Mouse (Mus musculus): ENCODE data around the gene Itgal. TPM values are rescaled to one million over a fixed set of nuclear protein-coding genes. Genes with fewer than 3 reads are reported as not detected.
A peak's percentile ranks its signal among the peaks of the same experiment; 100 is the strongest.
"Not testable (repeated sequence)": the region's sequence is repeated elsewhere in the genome, so short reads cannot be mapped to it uniquely, and the experiment has no call there.

Itgal gene
- total RNA-seq, 1 experiment from 2014 or later, result 1.0 TPM

DNA sequence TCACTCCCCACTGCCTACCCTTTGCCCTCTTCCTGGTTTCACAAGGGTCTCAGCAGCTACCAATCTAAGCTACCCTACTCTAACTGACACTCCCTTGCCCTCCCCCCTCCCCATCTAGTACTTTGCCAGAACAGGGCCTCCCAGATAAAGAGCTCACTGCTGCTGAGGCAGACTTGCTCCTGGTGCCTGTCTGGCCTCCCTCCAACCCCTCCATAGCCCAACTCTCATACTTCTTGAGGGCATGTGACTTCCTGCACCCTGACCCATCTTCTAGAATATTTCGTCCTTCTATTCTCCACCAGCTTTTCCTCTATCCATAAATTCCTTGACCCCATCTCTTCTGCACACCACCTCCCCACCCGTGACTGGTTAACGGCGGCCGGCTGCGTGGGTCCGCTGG, 46.8 kb downstream of the Itgal start:
- no peak for DNase-seq

DNA sequence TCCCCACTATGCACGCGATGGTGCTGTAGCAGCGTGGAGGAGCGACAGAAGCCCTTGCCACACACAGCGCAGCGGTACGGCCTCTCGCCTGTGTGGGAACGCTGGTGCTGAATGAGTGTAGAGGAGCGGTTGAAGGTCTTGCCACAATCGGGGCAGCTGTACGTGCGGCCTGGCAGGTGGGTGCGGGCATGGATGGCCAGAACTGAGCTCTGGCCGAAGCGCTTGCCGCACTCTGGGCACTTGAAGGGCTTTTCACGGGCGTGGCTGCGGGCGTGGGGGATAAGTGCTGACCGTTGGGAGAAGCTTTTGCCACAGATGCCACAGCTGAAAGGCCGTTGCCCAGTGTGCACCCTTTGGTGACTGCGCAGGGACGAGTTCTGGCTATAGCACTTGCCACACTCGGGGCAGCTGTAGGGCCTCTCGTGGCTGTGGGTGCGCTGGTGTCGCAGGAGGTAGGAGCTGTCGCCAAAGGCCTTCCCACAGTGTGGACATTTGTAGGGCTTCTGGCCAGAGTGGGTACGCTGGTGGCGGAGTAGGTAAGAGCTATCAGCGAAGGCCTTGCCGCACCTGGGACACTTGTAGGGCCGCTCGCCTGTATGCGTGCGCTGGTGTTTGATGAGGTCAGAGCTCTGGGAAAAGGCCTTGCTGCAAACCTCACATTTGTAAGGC, 47.4 kb downstream of the Itgal start:
- DNase-seq, result no peak

DNA sequence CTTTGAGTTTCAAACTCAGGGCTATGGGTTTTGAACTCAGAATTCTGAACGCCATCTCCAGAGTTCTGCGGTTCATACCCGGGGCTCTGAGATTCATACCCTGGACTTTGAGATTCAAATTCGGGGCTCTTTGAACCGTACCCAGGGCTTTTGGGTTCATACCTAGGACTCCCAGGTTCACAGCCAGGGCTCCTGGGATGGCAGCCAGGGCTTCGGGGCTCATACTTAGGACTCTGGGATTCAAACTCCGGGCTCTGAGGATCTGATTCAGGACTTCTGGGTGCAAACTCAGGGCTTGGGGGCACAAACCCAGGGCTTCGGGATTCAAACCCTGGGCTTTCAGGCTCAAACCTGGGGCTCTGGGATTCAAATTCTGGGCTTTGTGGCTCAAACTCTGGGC, 48.3 kb downstream of the Itgal start:
- no peak for DNase-seq

DNA sequence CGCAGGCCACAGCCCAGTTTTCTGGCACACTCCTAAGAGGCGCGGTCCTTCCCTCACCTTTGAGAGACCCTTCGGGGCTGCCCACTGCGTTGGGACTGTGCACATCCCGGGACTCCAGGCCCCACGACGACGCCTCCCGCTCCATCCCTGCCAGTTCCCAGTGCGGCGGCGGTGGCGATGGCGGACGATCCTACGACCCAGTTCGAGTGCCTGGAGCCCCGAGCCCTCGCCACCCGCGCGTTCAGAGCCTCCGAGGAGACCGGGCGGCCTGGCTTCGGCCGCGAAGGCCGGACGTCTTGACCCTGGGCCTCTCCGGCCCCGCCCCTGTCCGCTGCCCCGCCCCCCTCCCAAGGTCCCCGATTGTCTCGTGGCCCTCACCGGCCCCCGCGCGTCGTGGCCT, 49.0 kb downstream of the Itgal start:
- DNase-seq, result peak; percentile 67

DNA sequence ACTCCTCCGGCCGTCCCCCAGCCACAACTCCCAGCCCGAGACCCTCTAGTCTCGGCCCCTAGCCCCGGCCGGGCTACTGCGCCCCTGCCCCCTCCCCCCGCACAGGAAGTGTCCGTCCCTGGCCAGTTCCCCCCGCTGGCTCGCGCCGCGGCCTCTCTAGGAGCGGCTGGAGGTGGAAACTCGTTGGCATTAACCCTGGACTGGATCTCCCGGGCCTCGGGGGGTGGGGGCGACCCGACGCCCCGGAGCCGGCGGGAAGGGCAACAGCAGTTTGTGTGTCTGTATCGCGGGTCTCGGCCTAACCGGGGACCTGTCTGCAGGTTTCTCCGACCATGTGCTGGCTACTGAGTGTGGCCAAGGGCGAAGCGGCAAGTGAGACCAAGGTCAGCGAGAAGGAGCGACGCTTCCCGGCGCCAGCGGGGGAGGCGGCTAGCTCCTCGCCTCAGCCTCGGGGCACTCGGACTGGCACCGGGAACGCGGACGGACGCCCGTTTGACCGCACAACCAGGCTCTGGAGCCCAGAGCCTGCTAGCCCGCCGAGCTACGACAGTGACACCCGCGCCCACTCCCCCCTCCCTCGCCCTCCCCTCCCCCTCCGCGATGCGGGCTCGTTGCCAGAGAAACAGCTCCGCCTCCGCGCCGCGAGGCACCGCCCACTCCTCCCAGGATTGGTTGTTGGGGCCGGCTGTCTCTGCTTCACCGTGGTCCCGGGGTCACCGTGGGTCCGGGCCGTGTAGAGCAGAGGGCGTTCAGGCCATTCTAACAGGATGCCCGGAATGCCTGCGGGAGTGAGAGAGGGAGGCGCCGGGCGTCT, 49.7 kb downstream of the Itgal start, which contains the start of gene Zfp768:
Gene Zfp768, minus strand, starts transcription at position 78 of the 814 bp plus-strand sequence.
- DNase-seq, result peak; percentile 98

DNA sequence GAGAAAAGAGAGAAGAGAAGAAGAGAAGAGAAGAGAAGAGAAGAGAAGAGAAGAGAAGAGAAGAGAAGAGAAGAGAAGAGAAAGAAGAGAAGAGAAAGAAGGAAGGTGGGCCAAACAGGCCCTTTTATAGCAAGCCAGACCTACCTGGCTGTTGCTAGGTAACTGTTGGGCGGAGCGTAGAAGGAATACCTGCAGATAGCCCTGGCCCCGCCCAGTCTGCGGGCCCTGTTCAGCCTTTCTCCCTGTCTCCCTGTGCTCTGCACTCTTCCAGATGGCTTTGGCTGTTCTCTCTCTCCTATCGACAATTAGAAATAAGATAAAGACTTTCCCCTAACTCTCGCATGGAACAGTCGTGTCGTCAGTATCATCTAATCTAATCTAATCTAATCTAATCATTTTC, 50.6 kb downstream of the Itgal start:
- no peak for DNase-seq

DNA sequence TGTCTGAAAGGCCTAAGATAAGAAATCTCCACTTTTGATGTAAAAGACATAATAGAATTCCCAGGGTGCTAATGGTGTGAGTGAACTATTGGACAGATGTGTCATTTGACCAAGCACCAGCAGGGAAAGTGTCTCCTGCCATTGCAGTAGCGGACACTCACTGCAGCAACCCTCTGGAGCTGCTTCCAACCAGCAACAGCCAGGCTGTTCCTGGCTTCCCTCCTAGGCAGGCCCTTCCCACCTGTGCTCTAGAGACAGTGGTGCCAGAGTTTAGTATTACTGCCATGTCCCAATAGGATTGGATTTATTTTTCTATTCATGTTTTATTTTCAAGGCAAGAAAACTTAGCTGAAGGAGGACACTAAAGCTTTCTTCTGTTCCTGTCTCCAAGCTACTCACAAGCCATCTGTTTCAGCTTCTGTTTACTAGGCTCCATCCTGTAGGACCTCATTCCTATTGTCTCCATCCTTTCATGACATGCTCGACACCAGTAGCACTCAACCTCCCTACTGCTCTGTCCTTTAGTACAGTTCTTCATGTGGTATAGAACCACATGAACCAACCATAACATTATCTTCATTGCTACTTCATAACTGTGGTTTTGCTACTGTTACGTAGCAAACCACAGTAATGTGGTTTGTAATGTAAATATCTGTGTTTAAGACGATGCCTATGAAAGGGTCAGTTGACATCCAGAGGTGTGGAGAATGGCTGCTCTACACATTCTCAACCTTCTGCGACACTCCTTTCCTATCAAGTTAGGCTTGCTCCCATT, 55.4 kb downstream of the Itgal start:
- DNase-seq, result no peak

DNA sequence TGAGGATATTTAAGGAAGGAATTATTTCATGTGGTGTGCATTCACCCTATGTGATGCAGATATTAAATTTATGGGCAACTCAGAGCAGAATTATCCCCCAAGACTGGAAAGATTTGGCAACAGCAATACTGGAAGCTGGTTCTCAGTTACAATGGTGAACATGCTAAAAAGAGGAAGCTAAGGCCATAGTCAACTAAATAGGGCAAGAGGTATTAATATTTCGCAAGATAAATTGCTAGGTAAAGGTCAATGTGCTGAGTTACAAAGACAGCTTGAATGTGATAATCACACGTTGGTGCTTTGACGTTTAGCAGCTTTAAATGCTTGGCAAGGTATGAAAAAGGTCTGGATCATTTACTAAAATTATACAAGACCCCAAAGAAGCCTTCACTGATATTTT, 59.7 kb downstream of the Itgal start:
- DNase-seq, result no peak

DNA sequence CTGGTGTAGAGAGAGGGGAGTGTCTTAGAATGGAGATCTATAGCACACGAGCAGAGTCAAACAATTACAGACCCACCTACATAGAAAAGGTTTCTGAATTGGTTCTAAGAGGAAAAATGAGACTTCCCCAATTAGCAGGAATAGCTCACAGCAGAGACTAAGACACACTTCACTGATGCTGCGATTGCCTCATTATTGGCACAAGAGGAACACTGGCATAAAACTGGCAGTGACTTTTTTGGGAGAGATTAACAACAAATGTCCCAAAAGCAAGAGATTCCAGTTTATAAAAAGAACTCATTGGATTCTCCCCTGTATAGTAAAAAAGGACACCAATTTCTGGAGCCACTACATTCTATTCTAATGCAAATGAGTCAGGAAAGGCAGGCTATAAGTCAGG, 61.8 kb downstream of the Itgal start:
- no peak for DNase-seq

DNA sequence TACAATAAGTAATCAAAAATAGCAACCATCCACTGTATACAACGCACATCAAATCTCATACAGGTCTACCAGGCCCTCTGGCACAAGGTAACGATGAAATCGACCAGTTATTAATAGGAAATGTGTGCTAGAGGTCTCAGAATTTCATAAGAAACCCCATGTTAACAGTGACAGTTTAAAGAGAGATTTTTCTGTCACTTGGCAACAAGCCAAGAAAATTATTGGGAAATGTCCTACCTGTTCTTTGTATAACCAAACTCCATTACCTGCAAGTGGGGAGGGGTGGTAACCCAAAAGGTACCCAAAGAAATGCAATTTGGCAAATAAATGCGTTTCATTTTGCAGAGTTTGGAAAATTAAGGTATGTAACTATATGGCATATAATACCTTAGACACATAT, 62.4 kb downstream of the Itgal start:
- DNase-seq, result no peak

DNA sequence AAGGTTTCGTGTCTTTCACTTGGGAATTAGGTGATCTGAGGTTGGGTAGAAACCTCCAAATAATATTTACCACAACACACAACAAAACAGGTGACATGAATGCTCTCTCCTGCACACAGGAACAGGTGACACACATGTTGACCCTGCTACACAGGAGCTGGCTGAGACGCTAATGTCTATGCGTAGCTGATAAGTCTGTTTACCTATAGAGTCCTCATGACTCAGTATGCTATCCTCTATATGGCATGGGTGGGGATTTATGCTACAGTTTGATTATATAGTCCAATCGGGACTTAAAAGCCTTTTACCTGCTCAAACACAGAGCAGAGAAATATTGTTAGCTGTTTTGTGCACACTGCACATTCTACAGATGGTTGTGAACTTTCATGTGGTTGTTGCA, 64.2 kb downstream of the Itgal start:
- DNase-seq, result no peak

DNA sequence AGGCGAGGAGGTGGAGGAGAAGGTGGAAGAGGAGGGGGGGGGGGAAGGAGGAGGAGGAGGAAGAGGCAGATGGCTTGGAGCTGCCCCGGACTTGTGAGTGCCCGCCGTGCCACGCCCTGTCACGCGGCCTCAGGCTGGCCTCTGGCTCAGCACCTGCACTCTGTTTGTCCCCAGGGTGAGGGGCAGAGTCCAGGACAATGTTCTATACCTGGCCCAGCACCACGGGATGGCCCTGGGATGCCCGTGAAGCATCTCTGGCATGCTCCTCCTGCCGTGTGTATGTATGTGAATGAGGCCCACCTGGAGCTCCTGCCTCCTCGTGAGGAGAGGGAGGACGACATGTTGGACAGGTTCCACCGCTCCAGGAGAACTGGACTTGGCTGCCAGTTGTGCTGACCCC, 65.4 kb downstream of the Itgal start:
- no peak for DNase-seq

DNA sequence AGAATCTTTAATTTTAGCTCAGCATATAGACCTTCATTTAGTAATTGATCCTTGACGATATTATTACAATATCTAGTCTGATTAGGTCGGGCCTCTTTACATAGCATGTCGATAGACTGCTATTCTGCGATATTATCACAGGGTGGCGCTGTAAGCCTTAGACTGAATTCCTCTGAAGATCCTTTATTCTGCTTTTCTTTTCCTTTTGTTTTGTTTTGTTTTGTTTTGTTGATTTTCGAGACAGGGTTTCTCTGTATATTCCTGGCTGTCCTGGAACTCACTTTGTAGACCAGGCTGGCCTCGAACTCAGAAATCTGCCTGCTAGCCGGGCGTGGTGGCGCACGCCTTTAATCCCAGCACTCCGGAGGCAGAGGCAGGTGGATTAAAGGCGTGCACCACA, 66.4 kb downstream of the Itgal start:
- not testable (repeated sequence) for DNase-seq

DNA sequence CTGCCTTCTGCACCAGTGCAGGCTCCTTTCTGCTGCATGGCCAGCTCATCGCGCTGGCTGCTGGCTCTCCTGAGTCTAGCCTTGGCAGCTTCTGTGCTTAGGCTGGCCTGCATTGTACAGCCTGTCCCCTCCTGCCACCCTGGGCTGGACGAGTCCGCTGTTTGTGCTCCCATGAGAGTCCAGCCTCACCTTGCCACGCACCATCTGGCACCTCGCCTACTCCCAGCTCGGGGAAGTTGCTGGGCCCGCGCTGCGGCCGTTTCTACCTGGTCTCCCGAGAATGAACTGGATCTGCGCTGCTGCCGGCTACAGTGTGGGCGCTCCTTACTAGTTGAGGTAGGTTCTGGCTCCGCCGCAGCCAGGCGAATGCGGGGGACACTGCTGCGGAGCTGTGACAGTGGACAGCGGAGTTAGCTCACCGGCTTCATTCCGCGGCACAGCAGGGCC, 67.4 kb downstream of the Itgal start:
- DNase-seq, result peak; percentile 37

DNA sequence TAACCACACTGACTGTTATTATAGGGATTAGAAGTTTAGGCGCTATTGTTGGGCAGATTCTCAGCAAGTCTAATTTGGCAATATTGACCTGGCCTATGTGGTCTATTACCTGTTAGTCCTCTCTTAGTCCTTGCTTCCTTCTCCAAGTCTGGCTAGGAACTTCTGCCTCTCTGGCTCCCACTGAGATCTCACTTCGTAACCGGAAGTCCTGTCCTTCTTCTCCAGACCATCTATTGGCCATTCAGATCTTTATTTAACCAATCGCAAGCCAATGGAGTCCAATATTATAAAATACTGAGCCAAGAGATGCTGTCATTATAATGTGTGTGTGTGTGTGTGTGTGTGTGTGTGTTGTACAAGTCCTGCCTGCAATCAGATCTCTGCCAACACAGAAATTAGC, 68.1 kb downstream of the Itgal start:
- DNase-seq, result no peak

DNA sequence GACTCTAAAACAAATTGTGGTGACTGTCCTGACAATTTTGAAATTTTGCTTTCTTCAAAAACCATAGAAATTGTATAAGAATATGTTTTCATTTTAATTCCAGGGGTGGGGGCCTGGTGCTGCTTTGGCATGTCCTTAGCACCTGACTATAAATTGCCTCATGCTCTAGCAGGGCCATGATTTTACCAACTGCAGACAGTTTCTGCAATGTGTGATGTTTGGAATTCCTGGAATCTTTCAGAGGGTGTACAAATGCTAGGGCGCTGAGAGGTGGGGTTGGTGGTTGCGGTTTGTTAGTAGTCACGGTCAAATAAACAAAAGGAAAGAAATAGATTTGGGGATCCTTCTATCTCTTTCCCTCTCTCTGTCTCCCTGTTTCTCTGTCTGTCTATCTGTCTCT, 70.2 kb downstream of the Itgal start:
- no peak for DNase-seq

DNA sequence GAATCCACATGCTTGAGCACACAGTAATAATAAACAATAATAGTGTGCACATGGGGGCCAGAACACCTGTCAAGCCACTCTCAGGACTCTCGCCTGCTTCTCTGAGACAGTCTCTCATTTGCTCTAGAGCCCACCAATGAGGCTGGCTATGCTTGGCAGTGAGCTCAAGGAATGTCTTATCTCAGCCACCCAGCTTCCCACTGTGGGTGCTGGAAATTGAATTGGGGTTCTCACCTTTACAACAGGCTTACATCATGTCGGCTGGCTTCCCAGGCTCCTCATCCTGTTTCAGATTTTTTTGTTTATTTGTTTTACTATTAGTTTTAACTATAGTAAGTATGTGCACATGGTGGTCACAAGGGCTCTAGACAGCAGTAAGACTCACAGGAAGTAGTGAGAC, 75.2 kb downstream of the Itgal start:
- no peak for DNase-seq

DNA sequence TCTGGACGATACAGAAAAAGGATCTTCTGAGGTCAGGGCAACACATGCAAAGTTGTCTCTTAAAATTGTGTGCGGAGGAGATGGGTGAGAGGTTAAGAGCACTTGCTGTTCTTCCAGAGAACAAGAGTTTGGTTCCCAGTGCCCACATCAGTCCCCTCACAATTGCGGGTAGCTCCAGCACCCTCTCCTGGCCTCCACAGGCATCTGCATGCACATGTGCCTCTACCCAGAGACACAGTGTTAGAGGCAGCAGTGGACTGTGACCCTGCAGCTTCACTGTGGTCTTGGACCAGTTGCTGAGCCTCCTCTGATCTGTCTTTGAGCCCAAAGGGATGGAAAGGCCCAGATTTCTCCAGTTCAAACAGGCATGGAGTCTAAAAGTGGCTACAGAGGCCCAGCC, 75.8 kb downstream of the Itgal start:
- not testable (repeated sequence) for DNase-seq

DNA sequence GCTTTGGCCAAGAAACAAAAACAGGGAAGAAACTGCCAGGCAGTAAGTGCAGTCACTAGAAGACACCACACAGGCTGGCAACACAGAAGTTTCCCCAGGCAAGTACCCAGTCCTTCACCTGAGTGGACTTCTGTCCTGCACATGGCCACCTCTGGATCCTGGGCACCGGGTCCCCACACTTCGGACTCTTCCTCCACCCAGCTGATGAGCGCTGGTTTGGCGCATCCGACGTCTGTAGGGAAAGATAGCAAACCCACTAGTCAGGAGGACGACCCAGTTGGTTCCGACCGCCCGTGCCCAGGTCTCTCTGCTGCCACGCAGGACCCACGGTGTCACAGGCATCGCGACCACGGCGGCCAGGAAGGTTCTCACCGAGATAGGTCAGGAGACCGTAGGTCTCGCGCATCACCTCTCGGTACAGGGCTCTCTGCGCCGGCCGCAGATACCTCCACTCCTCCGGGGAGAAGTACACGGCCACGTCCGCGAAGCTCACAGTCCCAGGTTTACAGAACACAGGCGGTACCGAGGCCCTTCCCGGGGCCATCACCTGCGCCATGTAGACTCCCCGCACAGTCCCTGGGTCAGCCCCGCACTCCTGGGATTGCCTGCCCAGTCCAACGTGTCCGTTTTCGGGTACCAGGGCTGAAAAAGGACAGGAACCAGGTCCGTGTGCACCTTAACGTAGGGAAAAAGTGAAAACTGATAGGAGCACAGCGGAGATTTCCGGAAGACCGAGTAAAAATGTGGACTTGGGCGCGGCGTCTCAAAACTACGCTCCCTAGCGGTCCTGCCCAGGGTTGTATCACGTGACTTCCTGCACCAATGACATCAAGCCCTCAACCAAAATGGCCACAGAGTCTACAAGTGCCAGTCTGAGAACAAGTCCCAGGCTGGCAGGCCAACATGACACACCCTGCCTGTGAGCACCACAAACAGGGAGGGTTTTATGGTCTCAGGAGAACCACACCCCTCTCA, 79.5 kb downstream of the Itgal start, which contains the start of gene Zfp747:
Gene Zfp747, minus strand, starts transcription at position 780 of the 975 bp plus-strand sequence.
- peak; percentile 90 for DNase-seq

DNA sequence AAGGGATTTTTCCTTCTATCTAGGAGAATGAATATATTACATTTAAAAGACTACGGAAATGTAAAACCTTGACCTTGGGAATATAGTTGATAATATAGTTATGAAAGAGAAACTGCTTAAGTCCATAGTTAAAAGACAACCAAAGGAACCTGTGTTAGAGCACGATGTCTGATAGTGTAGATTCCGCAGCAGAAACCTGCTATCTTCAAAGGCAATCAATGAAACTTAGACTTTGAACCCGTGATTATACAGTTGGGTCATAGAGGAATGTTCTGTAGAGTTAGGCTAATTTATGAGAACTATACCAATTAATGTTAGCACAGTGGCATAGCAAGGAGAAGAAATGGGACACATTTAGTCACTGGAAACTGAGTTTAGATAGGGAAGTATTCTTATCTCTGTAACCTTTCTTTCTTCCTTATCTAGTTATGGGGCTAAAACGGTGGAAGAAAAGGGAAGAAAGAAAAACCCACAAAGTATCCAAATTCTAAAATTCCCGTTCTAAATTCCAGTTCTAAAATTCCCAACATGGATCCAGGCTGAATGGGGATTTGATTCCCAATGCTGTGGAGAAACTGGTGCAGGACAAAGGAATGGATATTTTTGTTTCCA, 82.4 kb downstream of the Itgal start:
- DNase-seq, result no peak

All from adrenal gland, postnatal 25 days (tissue).